Mouse (Mus musculus): ENCODE data around the gene Gm20388.

- no peak for TF ChIP-seq CTCF (IDR thresholded peaks at IDR 0.05; ENCODE audit: borderline replicate concordance, insufficient read depth, low read depth, low read length)
- TF ChIP-seq POLR2A (IDR thresholded peaks at IDR 0.05; ENCODE audit: borderline replicate concordance, insufficient read depth, low read length), result no peak
These were observed 4395.9 kb downstream of the Gm20388 start for GRCm38 (mm10) chr8:124306574-124306973.
